Mouse (Mus musculus): Measurements from ENCODE around the gene Scube3.

DNA sequence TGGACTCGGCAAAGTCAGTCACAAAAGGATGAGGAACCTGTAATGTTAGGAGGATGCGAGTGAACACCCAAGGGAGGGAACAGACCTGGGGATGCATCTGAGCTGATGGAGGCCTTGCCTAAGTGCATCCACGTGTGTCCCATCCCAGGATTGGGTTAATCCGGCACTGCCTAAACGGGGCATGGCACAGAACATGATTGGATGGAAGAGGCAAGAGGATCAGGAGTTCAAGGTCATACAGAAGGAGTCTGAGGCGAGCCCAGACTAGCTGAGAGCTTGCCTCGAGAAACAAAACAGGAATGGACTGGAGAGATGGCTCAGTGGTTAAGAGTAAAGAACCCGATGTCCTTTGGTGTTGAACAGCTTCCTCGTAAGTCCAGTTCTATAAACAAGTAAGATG lies 70.5 kb downstream of the Scube3 start:
- TF ChIP-seq GATA1 (IDR thresholded peaks at IDR 0.05; ENCODE audit: low read length) (no peak), TAL1 (IDR thresholded peaks at IDR 0.05; ENCODE audit: low read length) (no peak)

Measured in erythroblast, embryonic 14.5 days (primary cell).